Mouse (Mus musculus) cerebellum, adult 8-10 months (tissue): ENCODE measurements around the gene Sos2.
"Not testable (repeated sequence)": the region's sequence is repeated elsewhere in the genome, so short reads cannot be mapped to it uniquely, and the experiment has no call there.

Experiments
- DNase-seq: peaks from one replicate; pipeline ENCODE4 v3.0.0; 2022

The Sos2 gene

GRCm38 (mm10) chr12:69568266-69568665, 113.4 kb downstream of the Sos2 start:
- DNase-seq, result no peak

GRCm38 (mm10) chr12:69561006-69561405, 120.6 kb downstream of the Sos2 start:
- not testable (repeated sequence) for DNase-seq

- DNase-seq, result no peak
Observed at GRCm38 (mm10) chr12:69556221-69556861, 125.3 kb downstream of the Sos2 start.

GRCm38 (mm10) chr12:69545456-69546178, 136.0 kb downstream of the Sos2 start:
- DNase-seq, result no peak

- DNase-seq, result no peak
Observed at GRCm38 (mm10) chr12:69544994-69545393, 136.7 kb downstream of the Sos2 start.

- DNase-seq, result no peak
Observed at GRCm38 (mm10) chr12:69544562-69544961, 137.1 kb downstream of the Sos2 start.

DNA sequence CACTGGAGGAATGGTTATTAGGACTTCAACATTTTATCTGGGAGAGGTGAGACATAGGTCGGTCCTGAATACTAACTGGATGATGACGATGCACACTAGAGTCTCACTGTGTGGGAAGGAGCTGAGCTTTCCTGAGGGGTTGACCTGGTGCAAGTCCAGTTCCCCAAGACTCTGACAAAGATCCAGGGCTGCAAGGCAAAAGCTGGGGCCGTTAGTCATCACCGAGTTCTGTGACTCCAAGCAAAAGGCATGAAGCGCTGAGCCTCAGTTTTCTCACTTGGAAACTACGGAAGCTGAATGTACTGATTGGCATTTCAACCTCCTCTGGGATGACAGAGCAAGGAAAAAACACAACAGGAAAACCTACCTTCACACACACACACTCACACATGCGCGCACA, 139.3 kb downstream of the Sos2 start:
- no peak for DNase-seq

GRCm38 (mm10) chr12:69541663-69542062, 140.0 kb downstream of the Sos2 start:
- DNase-seq, result no peak

DNA sequence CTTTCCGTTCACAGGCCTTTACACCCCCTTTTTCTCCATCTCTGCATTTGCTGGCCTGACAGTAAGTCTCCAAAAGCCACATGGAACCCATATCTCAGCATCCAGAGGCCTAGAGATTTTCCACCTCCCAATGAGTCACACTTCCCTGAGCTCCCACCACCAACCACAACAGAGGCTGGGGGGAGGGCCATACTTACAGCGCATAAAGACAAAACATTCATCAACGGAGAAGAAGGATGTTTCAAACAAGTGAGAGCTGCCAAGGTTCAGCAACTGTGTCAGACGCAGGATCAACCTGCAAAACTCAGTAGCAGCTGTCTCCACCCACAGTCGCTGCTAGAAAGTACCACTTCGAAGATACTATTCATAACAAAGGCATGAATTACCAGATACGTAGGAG, 142.3 kb downstream of the Sos2 start:
- DNase-seq, result no peak

- no peak for DNase-seq
Observed at GRCm38 (mm10) chr12:69538362-69538950, 143.2 kb downstream of the Sos2 start.

DNA sequence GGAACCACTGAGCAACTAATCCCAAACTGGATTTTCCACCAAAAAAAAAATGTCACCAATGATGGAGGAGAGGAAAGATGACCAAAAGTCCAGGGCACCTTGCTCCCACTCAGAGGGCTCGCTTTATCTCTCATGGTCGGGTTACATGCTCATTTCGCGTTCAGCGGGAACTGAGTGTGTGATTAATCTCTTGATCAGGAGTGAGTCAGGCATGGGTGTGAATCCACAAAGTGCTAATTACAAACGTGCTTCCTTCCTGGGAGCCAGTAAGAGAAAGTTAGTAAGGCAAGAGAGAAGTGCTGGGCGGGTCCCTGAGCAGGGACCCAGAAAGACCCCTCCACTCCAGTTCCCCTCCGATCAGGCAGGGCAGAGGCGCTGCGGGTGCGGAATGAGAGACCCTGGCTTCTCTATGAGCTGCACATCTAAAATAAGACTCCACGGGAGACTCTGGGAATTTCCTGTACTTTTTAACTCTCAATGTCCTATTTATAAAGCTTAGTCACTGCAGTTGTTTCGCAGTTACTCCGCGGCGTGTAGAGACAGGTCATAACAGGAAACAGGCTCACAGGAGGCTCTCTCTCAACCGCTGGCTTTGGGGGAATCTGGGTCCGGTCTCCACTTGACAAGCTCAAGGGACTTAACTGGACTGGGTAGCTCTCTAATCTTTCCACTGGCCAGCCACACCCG, 143.8 kb downstream of the Sos2 start:
- DNase-seq, result no peak

DNA sequence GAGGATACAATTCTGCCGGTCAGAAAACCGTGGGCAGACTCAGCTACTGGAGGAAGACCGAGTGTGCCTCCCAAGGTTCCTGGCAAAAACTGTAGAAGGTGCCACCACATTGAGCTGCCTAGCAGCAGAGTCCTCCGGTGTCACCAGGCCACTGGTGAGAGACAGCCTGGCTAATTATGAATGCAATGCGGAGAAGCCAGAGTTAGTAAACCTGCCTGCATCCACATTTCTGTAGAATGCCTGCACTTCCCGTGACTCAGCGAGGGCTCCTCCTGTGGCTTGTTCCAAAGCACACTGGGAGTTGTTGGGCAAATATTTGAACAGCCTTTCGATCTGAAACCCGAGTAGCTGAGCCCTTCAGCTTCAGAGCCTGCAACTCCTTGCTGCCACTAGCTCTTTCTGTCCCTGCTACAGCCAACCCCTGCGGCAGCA, 144.4 kb downstream of the Sos2 start:
- DNase-seq, result peak; percentile 57

DNA sequence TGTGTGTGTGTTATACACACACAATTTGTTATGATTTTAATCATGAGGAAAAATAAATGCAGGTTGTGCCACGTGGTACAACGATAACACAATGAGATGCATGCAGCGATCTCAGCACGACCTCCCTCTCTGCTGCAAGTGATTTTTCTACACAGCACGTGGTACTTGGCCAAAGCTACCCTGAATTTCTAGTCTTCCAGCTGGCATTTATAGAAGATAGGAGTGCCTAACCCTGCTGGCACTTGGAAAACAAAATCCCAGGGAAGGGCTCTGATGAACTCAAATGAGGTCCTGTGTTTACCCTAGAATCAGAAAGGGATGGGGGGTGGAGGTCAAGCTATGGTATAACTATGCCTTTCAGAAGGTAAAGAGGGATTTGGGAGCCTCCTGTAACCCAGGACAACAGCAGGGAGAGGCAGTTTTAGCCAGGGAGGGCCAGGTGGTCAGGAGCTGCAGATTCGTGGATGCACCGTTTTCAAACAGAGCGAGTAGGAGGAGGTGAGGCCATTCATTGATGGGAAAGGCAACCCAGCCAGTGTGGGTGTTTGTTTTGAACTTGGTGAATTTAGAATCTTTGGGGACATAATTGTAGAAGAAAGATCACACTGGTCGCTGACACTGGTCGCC, 144.9 kb downstream of the Sos2 start:
- no peak for DNase-seq
